Mouse (Mus musculus) kidney, embryonic 14.5 days (tissue): ENCODE results near the gene Afdn. TPM values are rescaled to one million over a fixed set of nuclear protein-coding genes. Genes with fewer than 3 reads are reported as not detected.

Experiments used
- ATAC-seq: fragments of 200-750 bp; cut with Nextera tagmentation; 2 replicates; pipeline ENCODE4 v1.8.0; 2017; ENCODE audit warnings: moderate number of reproducible peaks, mild to moderate bottlenecking, moderate TSS enrichment, moderate library complexity; ENCODE audit not compliant: low FRiP score, low TSS enrichment
- H3K27ac ChIP-seq: fragments of 300-500 bp; sonication (generic); 2 replicates; pipeline ENCODE4 v1.5.1; 2014; ENCODE audit warnings: low read depth, mild to moderate bottlenecking, low read length, moderate library complexity, mixed read lengths
- H3K27me3 ChIP-seq: fragments of 300-500 bp; sonication (generic); 2 replicates; pipeline ENCODE4 v1.6.1; 2014; ENCODE audit warnings: mild to moderate bottlenecking, low read length; ENCODE audit not compliant: control insufficient read depth, insufficient read depth
- H3K36me3 ChIP-seq: fragments of 300-500 bp; sonication (generic); 2 replicates; pipeline ENCODE4 v1.6.1; 2014; ENCODE audit warnings: low read length, mixed read lengths; ENCODE audit not compliant: control insufficient read depth, insufficient read depth
- H3K4me1 ChIP-seq: fragments of 300-500 bp; sonication (generic); 2 replicates; pipeline ENCODE4 v1.6.1; 2014; ENCODE audit warnings: low read length, mixed read lengths; ENCODE audit not compliant: control insufficient read depth, insufficient read depth
- H3K4me2 ChIP-seq: fragments of 300-500 bp; sonication (generic); replicated peaks from 2 replicates; pipeline ENCODE4 v1.6.1; 2014; ENCODE audit warnings: low read depth, mild to moderate bottlenecking, low read length
- H3K4me3 ChIP-seq: fragments of 300-500 bp; sonication (generic); 2 replicates; pipeline ENCODE4 v1.5.1; 2014; ENCODE audit warnings: mild to moderate bottlenecking, low read length
- H3K9ac ChIP-seq: fragments of 300-500 bp; sonication (generic); 2 replicates; pipeline ENCODE4 v1.6.1; 2014; ENCODE audit warnings: low read depth, mild to moderate bottlenecking, low read length, moderate library complexity
- H3K9me3 ChIP-seq: fragments of 300-500 bp; sonication (generic); 2 replicates; pipeline ENCODE4 v1.6.1; 2016; ENCODE audit warnings: low read length; ENCODE audit not compliant: control insufficient read depth
- WGBS: fragments of 180-500 bp; shearing (Covaris S2); extraction: QIAGEN DNeasy Blood & Tissue Kit; methylation state at CpG from one replicate; pipeline ENCODE4 v1.1.7; 2014; 5-methylcytosine and 5-hydroxymethylcytosine counted together
- polyA plus RNA-seq: library from polyadenylated mRNA; unstranded; fragments of >200 nt; fragmentation: Nextera tagmentation; extraction: Ambion mirVana; gene quantifications from 2 replicates; pipeline ENCODE4 v1.2.1, GENCODE M21; 2014

The Afdn gene
- 96.7 and 105 TPM in 2 replicates for polyA plus RNA-seq

DNA sequence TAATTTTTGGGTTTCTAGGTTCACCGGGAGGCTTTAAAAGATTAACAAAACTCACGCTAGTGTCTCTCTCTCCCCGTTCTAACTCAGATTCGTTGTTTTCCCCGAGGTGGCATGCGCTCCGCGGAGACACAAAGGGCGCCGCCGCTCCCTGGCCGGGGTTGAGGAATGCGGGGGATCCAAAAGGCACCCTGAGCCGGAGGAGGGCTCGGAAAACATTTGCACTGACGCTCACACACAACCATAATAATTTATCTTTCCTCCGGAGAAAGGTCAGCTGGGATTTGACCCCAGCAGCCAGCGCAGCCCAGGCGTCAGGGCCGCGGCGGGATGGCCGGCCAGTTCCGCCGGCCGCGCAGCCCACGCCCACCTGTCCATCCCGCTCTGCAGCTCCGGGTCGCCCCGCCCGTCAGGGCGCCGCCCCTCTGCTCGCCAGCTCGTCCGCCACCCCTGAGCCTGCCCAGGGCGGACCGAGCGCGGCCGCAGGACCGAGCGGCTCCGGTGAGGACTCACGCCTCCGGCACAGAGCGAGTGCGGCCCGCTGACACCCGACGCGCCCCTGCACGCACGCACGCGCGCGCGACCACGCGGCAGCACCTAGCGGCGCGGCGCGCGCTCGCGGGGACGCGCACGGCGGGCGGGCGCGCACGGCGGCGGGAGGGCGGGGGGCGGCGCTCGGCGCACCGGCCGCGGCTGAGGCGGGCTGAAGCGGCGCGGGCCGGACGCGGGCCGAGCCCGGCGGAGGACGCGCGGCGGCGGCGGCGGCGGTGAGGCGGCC lies at the start of gene Afdn:
TSS of gene Afdn (plus strand) at position 687 of the 775 bp plus-strand sequence.
- peak; percentile 97 for ATAC-seq
- Histone ChIP-seq H3K9ac (peak within 1 kb of the TSS; percentile 89), H3K27me3 (peaks cover 3% of the 10 kb centered on the region; the same call in 1 of the 2 replicates), H3K4me1 (peaks cover 4% of the 10 kb centered on the region), H3K4me3 (peak within 1 kb of the TSS; percentile 91), H3K36me3 (no peaks in the 10 kb centered on the region), H3K4me2 (peak within 1 kb of the TSS; percentile 99), H3K27ac (peak within 1 kb of the TSS; percentile 85), H3K9me3 (no peaks in the 10 kb centered on the region)
- WGBS, result under 1% methylated on average over 76 of the region's 108 CpGs

DNA sequence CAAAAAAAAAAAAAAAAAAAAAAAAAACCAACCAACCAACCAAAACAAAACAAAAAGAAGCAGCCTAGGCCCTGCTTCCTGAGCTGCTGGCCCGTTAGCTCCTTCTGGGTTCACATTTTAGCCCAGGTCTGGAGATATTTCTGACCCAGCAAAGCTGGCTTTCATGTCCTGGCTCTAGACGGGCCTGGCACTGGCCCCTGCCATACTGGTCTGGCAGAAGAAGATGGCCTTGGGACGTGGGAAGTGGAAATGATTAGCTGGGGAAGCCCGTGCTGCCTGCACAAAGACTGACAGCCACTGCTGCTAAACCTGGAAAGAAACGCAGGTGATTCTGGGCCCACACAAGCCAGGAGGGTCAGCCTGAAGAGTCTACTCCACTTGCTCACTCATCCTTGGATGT lies 49.2 kb upstream of the Afdn start:
- H3K27ac ChIP-seq, result no peak overlapping the region
- no peaks in the 10 kb centered on the region for H3K27me3 ChIP-seq
- H3K4me3 ChIP-seq, result no peak overlapping the region
- WGBS, result 81% methylated on average over 5 of the region's 5 CpGs
- no peak overlapping the region for H3K4me2 ChIP-seq
- ATAC-seq, result no peak
- H3K9ac ChIP-seq, result no peak overlapping the region
- H3K9me3 ChIP-seq, result no peaks in the 10 kb centered on the region
- H3K36me3 ChIP-seq, result no peaks in the 10 kb centered on the region
- no peaks in the 10 kb centered on the region for H3K4me1 ChIP-seq

DNA sequence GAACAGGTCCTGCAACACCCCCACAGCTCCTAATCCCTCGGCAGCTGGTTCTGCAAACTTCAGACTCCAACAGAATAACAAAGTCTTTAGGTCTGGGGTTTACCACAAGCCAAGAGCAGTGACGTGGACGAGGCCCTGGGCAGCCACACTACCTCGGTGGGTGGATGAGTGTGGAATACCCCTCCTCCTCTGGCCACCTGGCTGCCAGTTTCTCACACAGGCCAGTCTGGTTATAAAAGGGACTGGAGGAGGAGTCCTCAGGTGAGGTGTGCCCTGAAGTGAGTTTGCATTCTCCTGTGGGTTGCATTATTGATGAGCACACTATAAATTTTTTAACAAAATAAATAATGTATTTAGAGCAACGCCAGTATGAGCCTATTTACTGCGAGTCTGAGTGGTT lies 48.2 kb upstream of the Afdn start:
- H3K9me3 ChIP-seq, result no peaks in the 10 kb centered on the region
- no peaks in the 10 kb centered on the region for H3K4me1 ChIP-seq
- H3K9ac ChIP-seq, result no peak overlapping the region
- H3K4me3 ChIP-seq, result no peak overlapping the region
- 85% methylated on average over 6 of the region's 6 CpGs for WGBS
- H3K27me3 ChIP-seq, result no peaks in the 10 kb centered on the region
- ATAC-seq, result no peak
- no peaks in the 10 kb centered on the region for H3K36me3 ChIP-seq
- no peak overlapping the region for H3K27ac ChIP-seq
- no peak overlapping the region for H3K4me2 ChIP-seq

DNA sequence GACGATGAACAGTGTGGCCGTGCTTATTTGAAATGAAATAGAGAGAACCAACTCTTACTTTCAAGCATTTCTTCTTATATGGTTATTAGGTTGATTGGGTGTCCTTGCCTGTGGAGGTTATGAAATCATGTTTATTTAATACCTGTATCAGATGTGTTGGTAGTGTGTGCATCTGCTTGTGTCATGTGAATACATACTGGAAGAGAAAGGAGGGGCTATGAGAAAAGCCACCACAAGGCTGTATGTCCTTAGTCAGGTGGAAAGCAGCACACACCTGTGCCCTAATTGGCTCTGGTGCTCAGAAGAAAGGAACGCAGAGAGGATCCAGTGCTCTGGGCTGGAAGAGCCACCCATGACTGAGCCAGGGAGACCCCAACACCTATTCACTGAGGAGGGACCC lies 47.8 kb upstream of the Afdn start:
- Histone ChIP-seq H3K27me3 (no peaks in the 10 kb centered on the region), H3K9me3 (no peaks in the 10 kb centered on the region), H3K36me3 (no peaks in the 10 kb centered on the region), H3K4me3 (no peak overlapping the region), H3K4me2 (no peak overlapping the region), H3K9ac (no peak overlapping the region), H3K27ac (no peak overlapping the region), H3K4me1 (no peaks in the 10 kb centered on the region)
- no peak for ATAC-seq
- WGBS, result 95% methylated on average over 3 of the region's 3 CpGs

DNA sequence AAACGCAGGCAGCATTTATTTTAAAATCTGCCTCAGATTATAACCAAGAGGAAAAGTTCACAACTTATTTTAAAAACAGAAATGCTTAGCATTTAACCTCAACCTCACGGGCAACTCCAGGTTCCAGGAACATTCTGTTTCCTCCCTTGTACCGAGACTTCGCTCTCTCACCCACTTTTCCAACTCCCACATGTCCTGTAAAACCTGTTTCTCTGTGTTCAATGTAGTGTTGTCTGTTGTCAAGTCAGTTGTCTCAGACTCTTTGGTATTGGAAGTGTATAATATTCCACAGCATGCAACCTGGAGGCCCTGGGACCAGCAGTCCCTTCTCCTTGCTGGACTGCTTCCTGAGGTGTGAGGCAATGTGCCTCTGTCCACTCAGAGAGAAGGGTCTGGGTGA lies 46.2 kb upstream of the Afdn start:
- ATAC-seq, result no peak
- Histone ChIP-seq H3K4me1 (no peaks in the 10 kb centered on the region), H3K27me3 (no peaks in the 10 kb centered on the region), H3K36me3 (no peaks in the 10 kb centered on the region), H3K4me3 (no peak overlapping the region), H3K9me3 (no peaks in the 10 kb centered on the region), H3K4me2 (no peak overlapping the region), H3K9ac (no peak overlapping the region), H3K27ac (no peak overlapping the region)
- WGBS, result 78% methylated on average over 4 of the region's 4 CpGs

DNA sequence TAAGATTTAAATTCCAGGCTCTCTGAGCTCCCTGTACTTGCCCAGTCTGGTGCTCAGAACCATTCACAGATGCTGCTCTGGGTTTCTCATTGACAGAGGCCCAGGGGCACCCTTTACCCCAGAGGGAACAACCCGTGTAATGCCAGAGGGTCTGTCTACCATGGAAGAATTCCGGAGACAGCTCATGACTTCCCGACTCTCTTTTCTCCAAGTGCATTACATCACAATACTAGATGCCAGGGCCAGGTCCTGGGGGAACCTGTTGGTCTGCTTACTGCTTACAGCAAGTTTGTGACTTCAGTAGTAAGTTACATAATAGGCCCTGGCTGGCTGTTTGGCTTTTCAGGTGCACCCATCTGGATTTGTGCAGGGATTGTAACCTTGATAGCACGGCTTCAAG lies 45.7 kb upstream of the Afdn start:
- Histone ChIP-seq H3K27me3 (no peaks in the 10 kb centered on the region), H3K36me3 (no peaks in the 10 kb centered on the region), H3K4me2 (no peak overlapping the region), H3K4me3 (no peak overlapping the region), H3K27ac (no peak overlapping the region), H3K4me1 (no peaks in the 10 kb centered on the region), H3K9me3 (no peaks in the 10 kb centered on the region), H3K9ac (no peak overlapping the region)
- ATAC-seq, result no peak
- 49% methylated on average over 4 of the region's 4 CpGs for WGBS

DNA sequence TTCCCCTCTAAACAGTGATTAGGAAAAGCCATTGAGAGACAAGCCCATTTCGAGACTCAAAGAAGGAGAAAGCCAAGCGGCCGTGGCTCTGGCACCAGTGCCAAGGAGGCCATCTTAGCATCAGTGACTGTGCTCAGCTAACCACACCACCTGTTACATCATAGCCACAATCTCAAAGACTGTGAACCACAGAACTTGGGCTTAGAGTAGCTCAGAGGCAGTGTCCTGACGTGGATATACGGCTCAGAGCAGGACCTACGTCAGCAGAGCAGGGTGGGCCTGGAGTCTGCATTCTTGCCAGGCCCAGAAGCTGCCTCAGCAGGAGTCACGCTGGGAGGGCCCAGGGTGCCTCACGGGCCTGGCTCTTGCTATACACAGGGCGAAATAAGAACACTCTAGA lies 44.8 kb upstream of the Afdn start:
- Histone ChIP-seq H3K4me3 (no peak overlapping the region), H3K4me1 (no peaks in the 10 kb centered on the region), H3K27ac (no peak overlapping the region), H3K27me3 (no peaks in the 10 kb centered on the region), H3K36me3 (no peaks in the 10 kb centered on the region), H3K9me3 (no peaks in the 10 kb centered on the region), H3K9ac (no peak overlapping the region), H3K4me2 (no peak overlapping the region)
- WGBS, result 73% methylated on average over 9 of the region's 9 CpGs
- ATAC-seq, result no peak

DNA sequence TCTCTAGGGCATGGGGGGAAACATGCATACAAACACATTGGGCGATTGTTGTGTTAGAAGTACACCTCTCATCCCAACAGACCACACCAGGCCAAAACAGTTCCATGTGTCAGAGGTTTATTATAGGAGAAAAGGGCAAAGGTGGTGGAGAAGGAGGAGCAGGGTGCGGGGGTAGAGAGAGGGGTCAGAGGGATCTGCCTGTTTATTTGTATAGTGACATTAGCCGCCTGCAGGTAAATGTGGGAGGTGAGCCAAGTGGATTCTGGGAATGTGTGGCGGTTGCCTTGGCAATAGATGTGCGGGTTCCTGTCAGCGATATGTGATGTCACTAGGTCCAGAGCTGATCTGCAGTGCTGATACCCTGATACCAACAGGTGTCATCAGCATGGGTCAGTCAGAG lies 44.0 kb upstream of the Afdn start:
- Histone ChIP-seq H3K9ac (no peak overlapping the region), H3K36me3 (no peaks in the 10 kb centered on the region), H3K4me3 (no peak overlapping the region), H3K4me2 (no peak overlapping the region), H3K4me1 (no peaks in the 10 kb centered on the region), H3K9me3 (no peaks in the 10 kb centered on the region), H3K27me3 (no peaks in the 10 kb centered on the region), H3K27ac (no peak overlapping the region)
- 55% methylated on average over 6 of the region's 6 CpGs for WGBS
- no peak for ATAC-seq

DNA sequence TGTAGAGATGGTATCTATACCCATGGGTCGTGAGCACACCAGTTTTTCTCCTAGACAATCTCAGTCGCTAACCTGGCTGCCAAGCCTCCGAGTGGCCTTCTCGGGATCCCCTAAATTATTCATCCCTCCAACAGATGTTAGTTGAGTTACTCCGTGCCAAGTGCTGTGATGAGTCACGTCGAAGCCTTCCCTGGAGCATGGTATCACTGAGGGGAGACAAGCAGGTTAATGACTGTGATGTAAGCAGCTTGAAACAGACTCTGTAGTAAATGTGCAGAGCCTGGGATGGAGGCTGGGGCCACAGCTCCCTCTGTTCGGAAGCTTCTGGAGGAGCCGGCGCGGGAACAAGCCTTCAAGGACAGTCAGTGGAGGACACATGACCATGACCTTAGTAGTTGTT lies 42.9 kb upstream of the Afdn start:
- ATAC-seq, result no peak
- H3K27me3 ChIP-seq, result no peaks in the 10 kb centered on the region
- no peaks in the 10 kb centered on the region for H3K9me3 ChIP-seq
- no peak overlapping the region for H3K9ac ChIP-seq
- no peak overlapping the region for H3K27ac ChIP-seq
- no peak overlapping the region for H3K4me2 ChIP-seq
- 77% methylated on average over 11 of the region's 11 CpGs for WGBS
- H3K4me1 ChIP-seq, result no peaks in the 10 kb centered on the region
- H3K4me3 ChIP-seq, result no peak overlapping the region
- no peaks in the 10 kb centered on the region for H3K36me3 ChIP-seq
